Mouse (Mus musculus): ENCODE results near the gene Myo10. TPM values are rescaled to one million over a fixed set of nuclear protein-coding genes. Genes with fewer than 3 reads are reported as not detected.

Myo10 gene
- total and polyA plus RNA-seq, 2 experiments = 15.7 to 21.5 TPM

DNA sequence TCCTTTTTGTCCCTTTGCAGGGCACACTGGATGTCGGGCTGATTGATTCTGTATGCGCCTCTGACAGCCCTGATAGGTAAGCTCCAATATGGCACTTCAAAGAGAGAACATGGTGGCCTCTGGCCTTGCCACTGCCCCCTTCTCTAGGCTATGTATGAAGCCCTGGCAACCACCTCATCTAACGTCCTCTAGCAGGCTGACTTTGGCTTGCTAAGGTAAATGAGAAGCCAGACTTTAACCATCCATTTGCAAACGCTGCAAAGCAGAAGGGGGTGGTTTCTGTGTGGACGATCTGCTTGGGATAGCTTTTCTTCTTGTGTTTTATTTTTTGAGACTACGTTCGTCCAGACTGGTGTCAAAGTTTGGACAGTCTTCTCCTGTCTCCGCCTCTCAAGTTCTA lies 174.9 kb downstream of the Myo10 start:
- Histone ChIP-seq H3K4me3 (ENCODE audit: insufficient read depth, low read depth, low read length) (no peak overlapping the region), H3K4me1 (ENCODE audit: control insufficient read depth, insufficient read depth, low read length) (no peaks in the 10 kb centered on the region), H3K36me3 (ENCODE audit: control insufficient read depth, insufficient read depth, low read length) (peaks cover 63% of the 10 kb centered on the region), H3K79me2 (ENCODE audit: control insufficient read depth, insufficient read depth, low read length) (no peaks in the 10 kb centered on the region), H3K27ac (replicated peaks; ENCODE audit: insufficient read depth, low read depth, low read length) (no peak overlapping the region), H3K27me3 (ENCODE audit: control insufficient read depth, insufficient read depth, low read length) (no peaks in the 10 kb centered on the region), H3K9ac (ENCODE audit: low read depth, low read length) (no peak overlapping the region)
- no peak for DNase-seq (ENCODE audit: extremely low read depth, low read depth, low spot score)
- WGBS = 88% methylated on average over 8 of the region's 8 CpGs
- no peak for TF ChIP-seq CTCF (IDR thresholded peaks at IDR 0.05; ENCODE audit: low read depth, low read length)
- no peak for TF ChIP-seq POLR2A (IDR thresholded peaks at IDR 0.05; ENCODE audit: extremely low read depth, insufficient read depth, low read length)

GRCm38 (mm10) chr15:25797888-25798287 lies 175.6 kb downstream of the Myo10 start:
- WGBS = 96% methylated on average over 1 of the region's 1 CpGs
- H3K79me2 ChIP-seq (ENCODE audit: control insufficient read depth, insufficient read depth, low read length) = no peaks in the 10 kb centered on the region
- DNase-seq (ENCODE audit: extremely low read depth, low read depth, low spot score) = no peak
- H3K36me3 ChIP-seq (ENCODE audit: control insufficient read depth, insufficient read depth, low read length) = peaks cover 66% of the 10 kb centered on the region
- TF ChIP-seq CTCF (IDR thresholded peaks at IDR 0.05; ENCODE audit: low read depth, low read length) = no peak
- no peak for TF ChIP-seq POLR2A (IDR thresholded peaks at IDR 0.05; ENCODE audit: extremely low read depth, insufficient read depth, low read length)
- H3K4me1 ChIP-seq (ENCODE audit: control insufficient read depth, insufficient read depth, low read length) = no peaks in the 10 kb centered on the region
- H3K9ac ChIP-seq (ENCODE audit: low read depth, low read length) = no peak overlapping the region
- no peak overlapping the region for H3K27ac ChIP-seq (replicated peaks; ENCODE audit: insufficient read depth, low read depth, low read length)
- no peak overlapping the region for H3K4me3 ChIP-seq (ENCODE audit: insufficient read depth, low read depth, low read length)
- H3K27me3 ChIP-seq (ENCODE audit: control insufficient read depth, insufficient read depth, low read length) = no peaks in the 10 kb centered on the region

GRCm38 (mm10) chr15:25801726-25802125 lies 179.4 kb downstream of the Myo10 start:
- no peak overlapping the region for H3K9ac ChIP-seq (ENCODE audit: low read depth, low read length)
- H3K27me3 ChIP-seq (ENCODE audit: control insufficient read depth, insufficient read depth, low read length) = no peaks in the 10 kb centered on the region
- 87% methylated on average over 5 of the region's 5 CpGs for WGBS
- H3K27ac ChIP-seq (replicated peaks; ENCODE audit: insufficient read depth, low read depth, low read length) = no peak overlapping the region
- no peaks in the 10 kb centered on the region for H3K79me2 ChIP-seq (ENCODE audit: control insufficient read depth, insufficient read depth, low read length)
- TF ChIP-seq CTCF (IDR thresholded peaks at IDR 0.05; ENCODE audit: low read depth, low read length) = no peak
- TF ChIP-seq POLR2A (IDR thresholded peaks at IDR 0.05; ENCODE audit: extremely low read depth, insufficient read depth, low read length) = no peak
- H3K4me1 ChIP-seq (ENCODE audit: control insufficient read depth, insufficient read depth, low read length) = no peaks in the 10 kb centered on the region
- H3K4me3 ChIP-seq (ENCODE audit: insufficient read depth, low read depth, low read length) = no peak overlapping the region
- no peak for DNase-seq (ENCODE audit: extremely low read depth, low read depth, low spot score)
- H3K36me3 ChIP-seq (ENCODE audit: control insufficient read depth, insufficient read depth, low read length) = peaks cover 73% of the 10 kb centered on the region

GRCm38 (mm10) chr15:25802194-25802593 lies 179.9 kb downstream of the Myo10 start:
- WGBS = 66% methylated on average over 8 of the region's 8 CpGs
- Histone ChIP-seq H3K4me1 (ENCODE audit: control insufficient read depth, insufficient read depth, low read length) (no peaks in the 10 kb centered on the region), H3K9ac (ENCODE audit: low read depth, low read length) (no peak overlapping the region), H3K36me3 (ENCODE audit: control insufficient read depth, insufficient read depth, low read length) (peaks cover 73% of the 10 kb centered on the region), H3K27ac (replicated peaks; ENCODE audit: insufficient read depth, low read depth, low read length) (no peak overlapping the region), H3K27me3 (ENCODE audit: control insufficient read depth, insufficient read depth, low read length) (no peaks in the 10 kb centered on the region), H3K4me3 (ENCODE audit: insufficient read depth, low read depth, low read length) (no peak overlapping the region), H3K79me2 (ENCODE audit: control insufficient read depth, insufficient read depth, low read length) (no peaks in the 10 kb centered on the region)
- no peak for TF ChIP-seq CTCF (IDR thresholded peaks at IDR 0.05; ENCODE audit: low read depth, low read length)
- no peak for TF ChIP-seq POLR2A (IDR thresholded peaks at IDR 0.05; ENCODE audit: extremely low read depth, insufficient read depth, low read length)
- no peak for DNase-seq (ENCODE audit: extremely low read depth, low read depth, low spot score)

- no peak for DNase-seq (ENCODE audit: extremely low read depth, low read depth, low spot score)
- Histone ChIP-seq H3K4me1 (ENCODE audit: control insufficient read depth, insufficient read depth, low read length) (no peaks in the 10 kb centered on the region), H3K27me3 (ENCODE audit: control insufficient read depth, insufficient read depth, low read length) (no peaks in the 10 kb centered on the region), H3K9ac (ENCODE audit: low read depth, low read length) (no peak overlapping the region), H3K27ac (replicated peaks; ENCODE audit: insufficient read depth, low read depth, low read length) (no peak overlapping the region), H3K79me2 (ENCODE audit: control insufficient read depth, insufficient read depth, low read length) (no peaks in the 10 kb centered on the region), H3K4me3 (ENCODE audit: insufficient read depth, low read depth, low read length) (no peak overlapping the region), H3K36me3 (ENCODE audit: control insufficient read depth, insufficient read depth, low read length) (peaks cover 71% of the 10 kb centered on the region)
- 97% methylated on average over 15 of the region's 15 CpGs for WGBS
- TF ChIP-seq POLR2A (IDR thresholded peaks at IDR 0.05; ENCODE audit: extremely low read depth, insufficient read depth, low read length) = no peak
- TF ChIP-seq CTCF (IDR thresholded peaks at IDR 0.05; ENCODE audit: low read depth, low read length) = no peak
Measured at GRCm38 (mm10) chr15:25803111-25803510, 180.8 kb downstream of the Myo10 start.

DNA sequence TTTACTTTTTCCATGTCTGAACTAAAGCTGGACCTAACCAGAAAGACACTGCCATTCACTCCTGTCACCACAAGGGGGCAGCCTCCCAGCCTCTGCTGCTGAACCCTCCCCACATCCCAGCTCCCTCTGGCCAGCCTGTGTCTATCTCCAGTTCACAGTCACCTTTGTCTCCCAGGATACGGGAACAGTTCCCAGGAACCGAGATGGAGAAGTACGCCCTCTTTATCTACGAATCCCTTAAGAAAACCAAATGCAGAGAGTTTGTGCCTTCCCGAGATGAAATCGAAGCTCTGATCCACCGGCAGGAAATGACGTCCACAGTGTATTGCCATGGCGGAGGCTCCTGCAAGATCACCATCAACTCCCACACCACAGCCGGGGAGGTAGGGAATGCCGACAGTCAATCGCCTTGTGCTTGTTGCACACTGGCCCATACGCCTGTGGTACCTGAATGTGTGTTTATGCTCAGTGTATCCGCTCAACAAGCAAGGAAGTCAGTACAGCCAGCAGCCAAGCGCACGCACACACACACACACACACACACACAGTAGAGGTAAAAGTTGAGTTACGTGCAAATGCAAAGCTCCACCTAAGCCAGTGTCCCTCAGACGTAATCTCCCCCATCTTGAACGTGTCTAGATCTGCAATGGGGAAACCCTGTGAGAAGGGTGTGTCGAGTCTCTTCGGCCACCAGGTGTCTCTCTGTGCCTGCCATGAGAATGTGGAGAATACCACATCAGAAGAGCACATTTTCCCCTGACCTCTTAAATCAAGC lies 183.2 kb downstream of the Myo10 start:
- Histone ChIP-seq H3K4me3 (ENCODE audit: insufficient read depth, low read depth, low read length) (no peak overlapping the region), H3K9ac (ENCODE audit: low read depth, low read length) (no peak overlapping the region), H3K27ac (replicated peaks; ENCODE audit: insufficient read depth, low read depth, low read length) (no peak overlapping the region), H3K27me3 (ENCODE audit: control insufficient read depth, insufficient read depth, low read length) (no peaks in the 10 kb centered on the region), H3K36me3 (ENCODE audit: control insufficient read depth, insufficient read depth, low read length) (peaks cover 67% of the 10 kb centered on the region), H3K79me2 (ENCODE audit: control insufficient read depth, insufficient read depth, low read length) (no peaks in the 10 kb centered on the region), H3K4me1 (ENCODE audit: control insufficient read depth, insufficient read depth, low read length) (no peaks in the 10 kb centered on the region)
- WGBS = 88% methylated on average over 21 of the region's 21 CpGs
- no peak for TF ChIP-seq POLR2A (IDR thresholded peaks at IDR 0.05; ENCODE audit: extremely low read depth, insufficient read depth, low read length)
- peak; percentile 91 for TF ChIP-seq CTCF (IDR thresholded peaks at IDR 0.05; ENCODE audit: low read depth, low read length)
- peak; percentile 12 for DNase-seq (ENCODE audit: extremely low read depth, low read depth, low spot score)

All from liver, adult 2 months (tissue).